Mouse (Mus musculus) heart, embryonic 16.5 days (tissue): ENCODE data around the gene Fbxo33. TPM values are rescaled to one million over a fixed set of nuclear protein-coding genes. Genes with fewer than 3 reads are reported as not detected.
A peak's percentile ranks its signal among the peaks of the same experiment; 100 is the strongest.
"Not testable (repeated sequence)": the region's sequence is repeated elsewhere in the genome, so short reads cannot be mapped to it uniquely, and the experiment has no call there.

Experiments
- ATAC-seq: fragments of 200-750 bp; cut with Nextera tagmentation; replicated peaks from 2 replicates; pipeline ENCODE4 v1.8.0; 2017; ENCODE audit warnings: moderate number of reproducible peaks; ENCODE audit not compliant: insufficient read depth, low FRiP score; ENCODE audit errors: extremely low read depth
- H3K27ac ChIP-seq: fragments of 300-500 bp; sonication (generic); 2 replicates; pipeline ENCODE4 v1.5.1; 2014; ENCODE audit warnings: mild to moderate bottlenecking, low read length, control low read depth, moderate library complexity
- H3K27me3 ChIP-seq: fragments of 300-500 bp; sonication (generic); 2 replicates; pipeline ENCODE4 v1.6.1; 2014; ENCODE audit warnings: low read length, mixed read lengths; ENCODE audit not compliant: control insufficient read depth, insufficient read depth
- H3K36me3 ChIP-seq: fragments of 300-500 bp; sonication (generic); 2 replicates; pipeline ENCODE4 v1.6.1; 2014; ENCODE audit not compliant: control insufficient read depth, insufficient read depth
- H3K4me1 ChIP-seq: fragments of 300-500 bp; sonication (generic); 2 replicates; pipeline ENCODE4 v1.6.1; 2014; ENCODE audit warnings: low read length, mixed read lengths; ENCODE audit not compliant: control insufficient read depth, insufficient read depth
- H3K4me2 ChIP-seq: fragments of 300-500 bp; sonication (generic); 2 replicates; pipeline ENCODE4 v1.6.1; 2014; ENCODE audit warnings: low read depth, mild to moderate bottlenecking, control low read depth, low read length
- H3K4me3 ChIP-seq: fragments of 300-500 bp; sonication (generic); 2 replicates; pipeline ENCODE4 v1.5.1; 2014; ENCODE audit warnings: mild to moderate bottlenecking, control low read depth, low read length
- H3K9ac ChIP-seq: fragments of 300-500 bp; sonication (generic); 2 replicates; pipeline ENCODE4 v1.6.1; 2014; ENCODE audit warnings: low read length, control low read depth
- H3K9me3 ChIP-seq: fragments of 300-500 bp; sonication (generic); replicated peaks from 2 replicates; pipeline ENCODE4 v1.6.1; 2016; ENCODE audit warnings: low read length; ENCODE audit not compliant: control insufficient read depth
- WGBS: fragments of 180-500 bp; shearing (Covaris S2); extraction: QIAGEN DNeasy Blood & Tissue Kit; methylation state at CpG from one replicate; pipeline ENCODE4 v1.1.7; 2014; 5-methylcytosine and 5-hydroxymethylcytosine counted together
- polyA plus RNA-seq: library from polyadenylated mRNA; unstranded; fragments of >200 nt; fragmentation: Nextera tagmentation; extraction: Ambion mirVana; gene quantifications from 2 replicates; pipeline ENCODE4 v1.2.1, GENCODE M21; 2015

Fbxo33 gene
- polyA plus RNA-seq, 1 experiment from 2014 or later: 4.1 TPM

GRCm38 (mm10) chr12:59241031-59241430, 21.5 kb upstream of the Fbxo33 start:
- 77% methylated on average over 8 of the region's 8 CpGs for WGBS
- H3K4me3 ChIP-seq, H3K36me3 ChIP-seq, H3K27ac ChIP-seq, ATAC-seq, H3K27me3 ChIP-seq, H3K4me2 ChIP-seq, H3K9ac ChIP-seq, H3K4me1 ChIP-seq, H3K9me3 ChIP-seq: not testable (repeated sequence)

DNA sequence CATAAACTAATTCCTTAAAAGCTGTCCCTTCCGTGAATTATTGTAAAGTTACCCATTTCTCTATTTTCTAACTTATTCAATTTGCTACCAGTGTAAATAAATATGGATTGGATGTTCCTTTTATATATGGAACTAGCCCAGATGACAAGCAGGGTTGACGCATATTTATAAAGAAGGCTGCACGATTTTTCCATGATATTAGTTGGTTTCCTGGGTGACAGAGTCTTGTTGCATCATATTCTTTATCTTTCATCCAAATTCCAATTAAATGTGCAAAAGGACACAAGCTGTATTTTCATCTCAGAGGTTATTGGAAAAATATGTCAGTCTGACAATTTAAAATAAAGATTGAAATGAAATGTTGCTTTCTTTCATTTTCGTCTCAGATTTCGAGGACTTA, 18.9 kb upstream of the Fbxo33 start:
- 78% methylated on average over 5 of the region's 5 CpGs for WGBS
- H3K4me1 ChIP-seq: no peaks in the 10 kb centered on the region
- H3K36me3 ChIP-seq: no peaks in the 10 kb centered on the region
- no peak overlapping the region for H3K4me2 ChIP-seq
- no peaks in the 10 kb centered on the region for H3K9me3 ChIP-seq
- ATAC-seq: no peak
- H3K27me3 ChIP-seq: no peaks in the 10 kb centered on the region
- no peak overlapping the region for H3K4me3 ChIP-seq
- H3K9ac ChIP-seq: no peak overlapping the region
- H3K27ac ChIP-seq: no peak overlapping the region

DNA sequence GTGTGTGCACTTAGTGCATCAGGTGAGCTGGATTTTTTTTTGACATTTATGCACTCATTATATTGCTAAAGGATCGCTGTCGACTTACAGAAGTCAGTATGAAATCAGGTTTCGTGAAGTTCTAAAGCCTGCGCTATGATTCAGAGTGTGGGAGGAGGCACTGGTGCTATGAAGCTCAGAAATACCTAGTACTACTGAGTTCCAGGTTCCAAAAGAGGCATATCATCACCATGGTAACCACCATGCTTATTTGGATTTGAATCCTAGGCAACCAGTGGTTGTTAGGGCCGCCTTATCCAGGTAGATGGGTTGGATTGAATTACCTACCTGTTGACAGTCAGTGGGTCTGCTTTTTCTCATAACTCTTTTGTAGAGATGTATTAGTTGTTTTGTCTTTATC, 8.9 kb upstream of the Fbxo33 start:
- H3K4me2 ChIP-seq: no peak overlapping the region
- ATAC-seq: no peak
- no peaks in the 10 kb centered on the region for H3K9me3 ChIP-seq
- WGBS: 82% methylated on average over 5 of the region's 5 CpGs
- H3K9ac ChIP-seq: no peak overlapping the region
- H3K4me3 ChIP-seq: no peak overlapping the region
- no peaks in the 10 kb centered on the region for H3K36me3 ChIP-seq
- no peak overlapping the region for H3K27ac ChIP-seq
- H3K27me3 ChIP-seq: no peaks in the 10 kb centered on the region
- no peaks in the 10 kb centered on the region for H3K4me1 ChIP-seq

DNA sequence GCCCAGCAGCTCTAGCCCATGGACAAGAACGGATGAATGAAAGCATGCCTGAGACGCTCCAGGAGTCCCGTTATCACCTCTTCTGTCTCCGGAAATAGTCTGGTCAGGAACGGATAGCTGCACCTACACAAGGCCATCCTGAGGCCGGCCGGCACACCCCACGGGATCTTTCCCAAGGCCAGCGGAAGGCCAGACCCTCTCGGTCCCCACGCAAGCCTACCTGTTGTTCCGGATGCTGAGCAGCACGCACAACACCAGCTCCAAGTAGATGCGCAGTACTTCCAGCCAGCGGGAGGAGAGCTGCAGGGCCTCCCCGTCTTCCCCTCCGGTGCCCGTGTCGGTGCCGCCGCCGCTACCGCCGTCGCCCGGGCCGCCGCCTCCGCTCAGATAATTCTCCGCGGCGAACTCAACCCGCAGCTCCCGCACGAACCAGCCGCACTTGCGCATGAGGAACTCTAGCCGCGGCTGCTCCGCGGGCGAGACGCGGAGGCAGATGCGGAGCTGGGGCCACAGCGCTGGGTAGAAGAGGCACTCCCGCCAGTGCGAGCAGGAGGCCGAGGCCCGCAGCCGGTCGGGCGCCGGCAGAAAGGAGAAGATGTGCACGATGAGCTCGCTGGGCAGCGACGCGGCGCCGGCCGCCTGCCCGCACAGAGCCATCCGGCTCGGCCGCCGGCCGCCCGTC, 744 bp downstream of the Fbxo33 start:
- Histone ChIP-seq H3K27ac (peak overlapping the region; percentile 97), H3K4me2 (peak overlapping the region; percentile 73), H3K36me3 (no peaks in the 10 kb centered on the region), H3K9me3 (no peaks in the 10 kb centered on the region), H3K9ac (peak overlapping the region; percentile 85), H3K4me1 (peaks cover 14% of the 10 kb centered on the region), H3K27me3 (no peaks in the 10 kb centered on the region), H3K4me3 (peak overlapping the region; percentile 85)
- under 1% methylated on average over 68 of the region's 69 CpGs for WGBS
- peak; percentile 0; the same call in 1 of the 2 replicates for ATAC-seq

DNA sequence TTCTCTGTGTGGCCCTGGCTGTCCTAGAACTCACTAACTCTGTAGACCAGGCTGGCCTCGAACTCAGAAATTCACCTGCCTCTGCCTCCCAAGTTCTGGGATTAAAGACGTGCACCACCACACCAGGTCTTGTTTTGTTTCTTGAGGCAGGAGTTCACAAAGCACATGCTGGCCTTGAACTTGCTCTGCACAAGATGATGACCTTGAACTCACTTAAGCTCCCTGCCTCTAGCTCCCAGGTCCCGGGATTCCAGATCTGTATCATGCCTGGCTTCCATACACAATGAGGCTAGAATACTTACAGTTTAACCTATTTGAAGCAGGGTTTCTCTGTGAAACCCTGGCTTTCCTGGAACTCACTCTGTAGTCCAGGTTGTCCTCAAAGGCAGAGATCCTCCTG, 2.2 kb downstream of the Fbxo33 start:
- Histone ChIP-seq H3K9ac (no peak overlapping the region), H3K4me1 (peaks cover 14% of the 10 kb centered on the region), H3K27ac (no peak overlapping the region), H3K9me3 (no peaks in the 10 kb centered on the region), H3K4me2 (peak overlapping the region; percentile 73), H3K4me3 (no peak overlapping the region), H3K27me3 (no peaks in the 10 kb centered on the region), H3K36me3 (no peaks in the 10 kb centered on the region)
- ATAC-seq: no peak
- 72% methylated on average over 3 of the region's 3 CpGs for WGBS

- no peak overlapping the region for H3K4me2 ChIP-seq
- WGBS: 70% methylated on average over 6 of the region's 6 CpGs
- H3K27me3 ChIP-seq: no peaks in the 10 kb centered on the region
Measured at GRCm38 (mm10) chr12:59216676-59217266, 2.8 kb downstream of the Fbxo33 start.

GRCm38 (mm10) chr12:59216176-59216575, 3.3 kb downstream of the Fbxo33 start:
- no peak overlapping the region for H3K27ac ChIP-seq
- no peak overlapping the region for H3K4me2 ChIP-seq
- 0 out of 2 replicates have a peak, but pooled peaks cover 2% of the 10 kb centered on the region for H3K36me3 ChIP-seq
- H3K9ac ChIP-seq: no peak overlapping the region
- H3K4me3 ChIP-seq: no peak overlapping the region
- H3K4me1 ChIP-seq: peaks cover 14% of the 10 kb centered on the region
- no peaks in the 10 kb centered on the region for H3K9me3 ChIP-seq
- H3K27me3 ChIP-seq: no peaks in the 10 kb centered on the region
- WGBS: 93% methylated on average over 4 of the region's 4 CpGs
- no peak for ATAC-seq

More at GRCm38 (mm10) chr12:59216676-59217266, 2.8 kb downstream of the Fbxo33 start:
- Histone ChIP-seq H3K27ac (no peak overlapping the region), H3K4me3 (no peak overlapping the region), H3K4me1 (peaks cover 14% of the 10 kb centered on the region), H3K36me3 (0 out of 2 replicates have a peak, but pooled peaks cover 1% of the 10 kb centered on the region), H3K9me3 (no peaks in the 10 kb centered on the region), H3K9ac (no peak overlapping the region)
- no peak for ATAC-seq

GRCm38 (mm10) chr12:59207814-59208213, 11.7 kb downstream of the Fbxo33 start:
- no peak overlapping the region for H3K4me3 ChIP-seq
- no peaks in the 10 kb centered on the region for H3K9me3 ChIP-seq
- H3K27ac ChIP-seq: no peak overlapping the region
- H3K36me3 ChIP-seq: peaks cover 11% of the 10 kb centered on the region
- H3K4me2 ChIP-seq: no peak overlapping the region
- WGBS: 53% methylated on average over 1 of the region's 1 CpGs
- no peak overlapping the region for H3K9ac ChIP-seq
- H3K4me1 ChIP-seq: peaks cover 12% of the 10 kb centered on the region
- ATAC-seq: no peak
- no peaks in the 10 kb centered on the region for H3K27me3 ChIP-seq

- no peak overlapping the region for H3K4me2 ChIP-seq
Measured at GRCm38 (mm10) chr12:59207000-59207390, 12.5 kb downstream of the Fbxo33 start.

More at GRCm38 (mm10) chr12:59207000-59207390, 12.5 kb downstream of the Fbxo33 start:
- 74% methylated on average over 3 of the region's 3 CpGs for WGBS
- no peak for ATAC-seq
- no peaks in the 10 kb centered on the region for H3K27me3 ChIP-seq
- no peaks in the 10 kb centered on the region for H3K9me3 ChIP-seq
- no peak overlapping the region for H3K9ac ChIP-seq
- no peak overlapping the region for H3K4me3 ChIP-seq
- peak overlapping the region; percentile 11; the same call in 1 of the 2 replicates for H3K27ac ChIP-seq
- H3K36me3 ChIP-seq: peaks cover 14% of the 10 kb centered on the region
- H3K4me1 ChIP-seq: peaks cover 12% of the 10 kb centered on the region
